Mouse (Mus musculus) G1E (cell line): ENCODE data around the gene Qpct. TPM values are rescaled to one million over a fixed set of nuclear protein-coding genes. Genes with fewer than 3 reads are reported as not detected.
A peak's percentile ranks its signal among the peaks of the same experiment; 100 is the strongest.

Experiments
- ATAC-seq: 2 replicates; pipeline ENCODE4 v1.8.0; 2016; ENCODE audit warnings: mild to moderate bottlenecking; ENCODE audit not compliant: insufficient number of reproducible peaks, poor library complexity, low FRiP score, severe bottlenecking; ENCODE audit errors: extremely low read depth
- DNase-seq: peaks from one replicate; pipeline ENCODE4 v3.0.0; 2012; ENCODE audit warnings: low spot score
- H3K27me3 ChIP-seq: 2 replicates; pipeline ENCODE4 v1.6.1; 2012; ENCODE audit warnings: mild to moderate bottlenecking, low read length, inconsistent platforms; ENCODE audit not compliant: insufficient read depth
- H3K36me3 ChIP-seq: replicated peaks from 2 replicates; pipeline ENCODE3; 2012; ENCODE audit warnings: mild to moderate bottlenecking, inconsistent platforms
- H3K4me1 ChIP-seq: 2 replicates; pipeline ENCODE4 v1.6.1; 2012; ENCODE audit warnings: low read depth, low read length, inconsistent platforms, mixed read lengths; ENCODE audit not compliant: insufficient read depth
- H3K4me3 ChIP-seq: 2 replicates; pipeline ENCODE4 v1.5.1; 2012; ENCODE audit warnings: low read depth, mild to moderate bottlenecking, inconsistent platforms, low read length, moderate library complexity, mixed read lengths
- H3K9me3 ChIP-seq: replicated peaks from 2 replicates; pipeline ENCODE4 v1.6.1; 2012; ENCODE audit warnings: inconsistent platforms
- CTCF ChIP-seq: IDR thresholded peaks from 2 replicates; pipeline ENCODE4 v1.5.1; 2012; ENCODE audit warnings: low read depth, low read length, inconsistent platforms, mixed read lengths
- GATA1 ChIP-seq: IDR thresholded peaks from 2 replicates; pipeline ENCODE4 v1.6.1; 2012; ENCODE audit warnings: borderline replicate concordance, low read length, inconsistent platforms, mixed read lengths
- GATA2 ChIP-seq: IDR thresholded peaks from 2 replicates; pipeline ENCODE4 v1.6.1; 2012; ENCODE audit warnings: low read depth, low read length, inconsistent platforms, borderline replicate concordance
- POLR2AphosphoS5 ChIP-seq: IDR thresholded peaks from 2 replicates; pipeline ENCODE4 v1.6.1; 2012; ENCODE audit warnings: low read depth, low read length, inconsistent platforms; ENCODE audit not compliant: insufficient replicate concordance
- TAL1 ChIP-seq: conservative IDR thresholded peaks from 2 replicates; pipeline ENCODE4 v1.6.1; 2012; ENCODE audit warnings: low read depth, low read length, inconsistent platforms, mixed read lengths
- polyA plus RNA-seq: library from polyadenylated mRNA; stranded (reverse); fragments of >175 nt; gene quantifications from 2 replicates; pipeline ENCODE4 v1.2.3, GENCODE M21; 2012
- total RNA-seq, 2 experiments: library from RNA; stranded (forward) in 1 of 2; stranded (reverse) in 1 of 2; fragments of 200-1000 nt in 1 of 2; fragments of >200 nt in 1 of 2; fragmentation: Nextera tagmentation in 1 of 2; gene quantifications; 2 replicates each; pipeline ENCODE4 v1.2.3; 2014 to 2017

The Qpct gene
- total and polyA plus RNA-seq, 3 experiments, result 0.16 TPM; not detected in 2

DNA sequence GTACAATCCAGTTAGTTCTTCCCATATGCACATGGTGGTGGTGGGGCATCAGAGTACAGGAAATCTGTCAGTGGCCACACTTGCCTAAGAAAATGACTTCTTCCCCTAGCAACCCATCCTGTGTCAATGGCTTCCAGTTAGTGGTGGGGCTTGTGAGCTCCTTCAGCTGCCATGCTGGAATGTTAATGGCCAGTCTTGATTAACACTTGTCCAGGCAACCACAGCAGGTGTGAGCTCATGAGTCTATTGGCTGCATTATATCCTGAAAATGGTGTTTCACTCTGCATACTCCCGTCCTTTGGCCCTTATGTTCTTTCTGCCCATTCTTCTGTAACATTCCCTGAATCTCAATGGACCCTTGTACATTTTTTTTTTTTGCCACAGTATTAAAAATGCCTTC, 67.4 kb downstream of the Qpct start:
- no peaks in the 10 kb centered on the region for H3K36me3 ChIP-seq
- no peaks in the 10 kb centered on the region for H3K9me3 ChIP-seq
- TF ChIP-seq CTCF (no peak), POLR2AphosphoS5 (no peak), GATA2 (no peak)
- no peaks in the 10 kb centered on the region for H3K27me3 ChIP-seq
- H3K4me1 ChIP-seq, result no peaks in the 10 kb centered on the region
- DNase-seq, result no peak
- ATAC-seq, result no peak
- H3K4me3 ChIP-seq, result no peak overlapping the region

DNA sequence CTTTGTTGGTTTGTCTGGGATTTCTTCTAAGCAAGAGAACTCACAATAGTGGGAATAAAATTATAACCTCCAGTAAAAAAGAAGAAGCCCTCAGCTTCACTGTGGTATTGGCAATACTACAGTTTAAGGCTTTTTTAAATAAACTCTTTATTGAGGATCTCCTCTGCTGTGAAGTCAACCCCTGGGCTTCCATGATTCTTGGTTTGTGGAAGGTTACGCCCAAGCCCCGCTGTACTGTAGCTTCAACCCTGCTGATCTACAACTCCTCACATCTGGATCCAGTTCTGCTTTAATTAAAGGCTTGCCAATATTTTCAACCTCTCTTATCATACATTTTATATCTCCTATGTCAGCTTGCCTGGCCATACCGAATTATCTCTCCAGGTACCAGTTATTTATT, 68.6 kb downstream of the Qpct start:
- DNase-seq, result no peak
- ATAC-seq, result no peak
- H3K4me1 ChIP-seq, result no peaks in the 10 kb centered on the region
- H3K27me3 ChIP-seq, result no peaks in the 10 kb centered on the region
- no peaks in the 10 kb centered on the region for H3K9me3 ChIP-seq
- no peak for TF ChIP-seq GATA2
- no peak for TF ChIP-seq CTCF
- no peak for TF ChIP-seq GATA1
- no peak for TF ChIP-seq TAL1
- TF ChIP-seq POLR2AphosphoS5, result no peak
- no peak overlapping the region for H3K4me3 ChIP-seq
- no peaks in the 10 kb centered on the region for H3K36me3 ChIP-seq

DNA sequence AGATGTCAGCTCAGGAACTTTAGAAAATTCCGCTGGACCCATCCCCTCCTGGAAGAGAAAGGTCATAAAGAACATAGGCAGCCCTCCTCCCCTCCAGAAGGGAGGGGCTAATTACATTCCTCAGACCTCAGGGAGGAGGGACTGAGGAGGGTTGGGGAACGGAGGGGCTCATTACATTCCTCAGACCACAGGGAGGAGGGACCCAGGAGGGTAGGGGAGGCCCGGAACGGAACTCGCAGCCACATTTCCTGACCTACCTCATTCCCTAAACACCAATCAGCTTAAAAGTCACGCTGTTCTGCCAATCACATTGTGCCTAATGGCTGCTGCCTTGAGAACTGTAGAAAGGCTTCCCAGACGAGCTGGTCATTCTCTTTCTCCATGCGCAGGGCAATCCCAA, 82.0 kb downstream of the Qpct start:
- TF ChIP-seq TAL1, result no peak
- no peak for TF ChIP-seq GATA1
- TF ChIP-seq POLR2AphosphoS5, result no peak
- no peak for TF ChIP-seq CTCF
- no peak for TF ChIP-seq GATA2
- H3K9me3 ChIP-seq, result no peaks in the 10 kb centered on the region
- no peaks in the 10 kb centered on the region for H3K4me1 ChIP-seq
- H3K36me3 ChIP-seq, result no peaks in the 10 kb centered on the region
- DNase-seq (peak; percentile 1), ATAC-seq (peak; percentile 97)
- H3K27me3 ChIP-seq, result no peaks in the 10 kb centered on the region
- H3K4me3 ChIP-seq, result no peak overlapping the region; the same call in 1 of the 2 replicates

DNA sequence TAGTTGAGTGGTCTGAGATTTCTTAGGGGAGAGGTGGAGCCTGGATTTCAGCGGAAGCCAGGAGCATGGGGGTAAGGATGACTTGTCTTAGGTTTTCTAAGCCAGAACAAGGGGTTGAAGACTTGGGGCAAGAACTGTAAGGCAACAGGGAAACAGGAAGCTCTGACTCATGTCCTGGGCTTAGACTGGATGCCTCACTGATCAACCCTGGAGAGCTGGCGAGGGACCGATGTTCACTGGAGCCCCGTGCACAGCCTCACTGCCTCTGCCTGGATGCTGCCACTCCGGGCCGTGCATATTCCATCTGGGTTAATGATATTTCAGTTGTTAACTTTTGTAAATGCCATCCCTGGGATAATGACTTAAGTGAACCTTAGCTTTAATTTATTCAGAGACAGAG, 84.1 kb downstream of the Qpct start:
- Histone ChIP-seq H3K36me3 (no peaks in the 10 kb centered on the region), H3K4me1 (no peaks in the 10 kb centered on the region), H3K4me3 (no peak overlapping the region), H3K27me3 (no peaks in the 10 kb centered on the region), H3K9me3 (no peaks in the 10 kb centered on the region; the same call in 1 of the 2 replicates)
- no peak for TF ChIP-seq GATA1
- TF ChIP-seq POLR2AphosphoS5, result no peak
- TF ChIP-seq GATA2, result no peak
- no peak for TF ChIP-seq CTCF
- no peak for TF ChIP-seq TAL1
- ATAC-seq (no peak), DNase-seq (no peak)

DNA sequence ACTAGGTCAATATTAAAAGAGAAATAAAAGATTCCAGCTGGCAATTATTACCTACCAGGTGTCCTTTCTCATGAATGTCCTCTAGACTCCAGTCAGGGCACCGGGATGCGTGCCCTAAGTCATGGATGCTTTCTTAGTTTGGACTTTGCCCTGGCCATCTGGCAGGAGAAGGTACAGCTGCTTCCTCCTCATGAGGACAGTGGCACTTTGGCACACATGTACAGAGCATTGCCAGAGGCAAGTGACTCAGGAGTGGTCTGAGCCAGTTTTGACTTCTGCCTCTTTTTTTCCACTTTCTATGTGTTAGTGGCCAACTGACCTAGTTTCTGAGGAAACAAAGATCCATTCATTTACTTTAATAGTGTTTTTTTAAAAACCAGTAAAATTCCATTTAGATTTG, 84.7 kb downstream of the Qpct start:
- no peak for ATAC-seq

More for the DNA sequence above, 84.7 kb downstream of the Qpct start:
- no peaks in the 10 kb centered on the region for H3K27me3 ChIP-seq
- TF ChIP-seq GATA1 (no peak), CTCF (no peak), POLR2AphosphoS5 (no peak), GATA2 (no peak), TAL1 (no peak)
- no peak overlapping the region for H3K4me3 ChIP-seq
- no peaks in the 10 kb centered on the region for H3K4me1 ChIP-seq
- DNase-seq, result no peak
- no peaks in the 10 kb centered on the region; the same call in 1 of the 2 replicates for H3K9me3 ChIP-seq
- H3K36me3 ChIP-seq, result no peaks in the 10 kb centered on the region

Other genes starting within 250 kb of the Qpct start
- 36.9 and 50.7 TPM in 2 replicates for gene Heatr5b, start 216.5 kb upstream of the Qpct start, total RNA-seq (2014; fragmentation: Nextera tagmentation)
- 25.1 and 27.2 TPM in 2 replicates for gene Heatr5b, start 216.5 kb upstream of the Qpct start, total RNA-seq (2017)
- gene Heatr5b, start 216.5 kb upstream of the Qpct start, polyA plus RNA-seq, result 1.8 and 2.9 TPM in 2 replicates
- 21.1 and 39.9 TPM in 2 replicates for gene Gpatch11, start 216.3 kb upstream of the Qpct start, total RNA-seq (2014; fragmentation: Nextera tagmentation)
- 26.8 and 35.2 TPM in 2 replicates for gene Gpatch11, start 216.3 kb upstream of the Qpct start, total RNA-seq (2017)
- 1.5 and 4.4 TPM in 2 replicates for gene Gpatch11, start 216.3 kb upstream of the Qpct start, polyA plus RNA-seq
- gene Eif2ak2, start 169.3 kb upstream of the Qpct start, total RNA-seq (2014; fragmentation: Nextera tagmentation), result 40.1 and 40.3 TPM in 2 replicates
- gene Eif2ak2, start 169.3 kb upstream of the Qpct start, total RNA-seq (2017), result 51.8 and 59.9 TPM in 2 replicates
- gene Eif2ak2, start 169.3 kb upstream of the Qpct start, polyA plus RNA-seq, result 15.9 and 17.5 TPM in 2 replicates
- gene Sult6b1, start 144.9 kb upstream of the Qpct start, total RNA-seq (2014; fragmentation: Nextera tagmentation), result not detected in 2 replicates
- 0.33 and 0.58 TPM in 2 replicates for gene Sult6b1, start 144.9 kb upstream of the Qpct start, total RNA-seq (2017)
- not detected in 2 replicates for gene Sult6b1, start 144.9 kb upstream of the Qpct start, polyA plus RNA-seq
- gene Cebpzos, start 135.4 kb upstream of the Qpct start, total RNA-seq (2014; fragmentation: Nextera tagmentation), result 17.1 and 20.5 TPM in 2 replicates
- gene Cebpzos, start 135.4 kb upstream of the Qpct start, total RNA-seq (2017), result 61.6 and 76.5 TPM in 2 replicates
- 4.1 and 4.5 TPM in 2 replicates for gene Cebpzos, start 135.4 kb upstream of the Qpct start, polyA plus RNA-seq
- 83.5 and 108 TPM in 2 replicates for gene Cebpz, start 114.8 kb upstream of the Qpct start, total RNA-seq (2014; fragmentation: Nextera tagmentation)
- gene Cebpz, start 114.8 kb upstream of the Qpct start, total RNA-seq (2017), result 82.5 and 97.9 TPM in 2 replicates
- gene Cebpz, start 114.8 kb upstream of the Qpct start, polyA plus RNA-seq, result 37.0 and 45.9 TPM in 2 replicates
- 24.4 and 40.0 TPM in 2 replicates for gene Ndufaf7, start 114.8 kb upstream of the Qpct start, total RNA-seq (2014; fragmentation: Nextera tagmentation)
- gene Ndufaf7, start 114.8 kb upstream of the Qpct start, total RNA-seq (2017), result 46.4 and 49.4 TPM in 2 replicates
- gene Ndufaf7, start 114.8 kb upstream of the Qpct start, polyA plus RNA-seq, result 1.3 and 4.0 TPM in 2 replicates
- 0.15 TPM in 1 of 2 replicates, not detected in the other for gene Prkd3, start 31.1 kb upstream of the Qpct start, total RNA-seq (2014; fragmentation: Nextera tagmentation)
- gene Prkd3, start 31.1 kb upstream of the Qpct start, total RNA-seq (2017), result 0.12 and 0.16 TPM in 2 replicates
- not detected in 2 replicates for gene Prkd3, start 31.1 kb upstream of the Qpct start, polyA plus RNA-seq